Mouse (Mus musculus) forebrain, embryonic 13.5 days (tissue): ENCODE results near the gene Diaph3. TPM values are rescaled to one million over a fixed set of nuclear protein-coding genes. Genes with fewer than 3 reads are reported as not detected.
A peak's percentile ranks its signal among the peaks of the same experiment; 100 is the strongest.
"Not testable (repeated sequence)": the region's sequence is repeated elsewhere in the genome, so short reads cannot be mapped to it uniquely, and the experiment has no call there.

ENCODE experiments used
- ATAC-seq: fragments of 200-750 bp; cut with Nextera tagmentation; 2 replicates; pipeline ENCODE4 v1.8.0; 2017
- H3K27ac ChIP-seq: fragments of 300-500 bp; sonication (generic); 2 replicates; pipeline ENCODE4 v1.5.1; 2015; ENCODE audit warnings: inconsistent platforms, mild to moderate bottlenecking, moderate library complexity
- H3K27me3 ChIP-seq: fragments of 300-500 bp; sonication (generic); 2 replicates; pipeline ENCODE4 v1.6.1; 2015; ENCODE audit warnings: mild to moderate bottlenecking, inconsistent platforms
- H3K36me3 ChIP-seq: fragments of 300-500 bp; sonication (generic); 2 replicates; pipeline ENCODE4 v1.6.1; 2015; ENCODE audit warnings: mild to moderate bottlenecking, inconsistent platforms; ENCODE audit not compliant: poor library complexity, severe bottlenecking
- H3K4me1 ChIP-seq: fragments of 300-500 bp; sonication (generic); 2 replicates; pipeline ENCODE4 v1.6.1; 2015; ENCODE audit warnings: inconsistent platforms
- H3K4me2 ChIP-seq: fragments of 300-500 bp; sonication (generic); 2 replicates; pipeline ENCODE4 v1.6.1; 2015; ENCODE audit warnings: inconsistent platforms, mild to moderate bottlenecking, moderate library complexity
- H3K4me3 ChIP-seq: fragments of 300-500 bp; sonication (generic); 2 replicates; pipeline ENCODE4 v1.5.1; 2015; ENCODE audit warnings: mild to moderate bottlenecking, inconsistent platforms
- H3K9ac ChIP-seq: fragments of 300-500 bp; sonication (generic); 2 replicates; pipeline ENCODE4 v1.6.1; 2015; ENCODE audit warnings: mild to moderate bottlenecking, inconsistent platforms
- H3K9me3 ChIP-seq: fragments of 300-500 bp; sonication (generic); replicated peaks from 2 replicates; pipeline ENCODE4 v1.6.1; 2016; ENCODE audit warnings: inconsistent platforms
- WGBS: fragments of 180-500 bp; shearing (Covaris S2); methylation state at CpG from one replicate; pipeline ENCODE4 v1.1.7; 2015; 5-methylcytosine and 5-hydroxymethylcytosine counted together
- polyA plus RNA-seq: library from polyadenylated mRNA; unstranded; fragments of >200 nt; fragmentation: Nextera tagmentation; extraction: Ambion mirVana; gene quantifications from 2 replicates; pipeline ENCODE4 v1.2.1, GENCODE M21; 2015

Gene Diaph3
- polyA plus RNA-seq, 1 experiment from 2014 or later, result 10.9 TPM

GRCm38 (mm10) chr14:86749425-86749824, 391.6 kb downstream of the Diaph3 start:
- H3K27ac ChIP-seq, result peak overlapping the region; percentile 82
- ATAC-seq, result peak; percentile 5; the same call in 1 of the 2 replicates
- H3K4me3 ChIP-seq, result no peak overlapping the region
- 45% methylated on average over 4 of the region's 4 CpGs for WGBS
- H3K4me2 ChIP-seq, result peak overlapping the region; percentile 49
- H3K36me3 ChIP-seq, result no peaks in the 10 kb centered on the region
- peaks cover 28% of the 10 kb centered on the region for H3K4me1 ChIP-seq
- no peaks in the 10 kb centered on the region for H3K9me3 ChIP-seq
- H3K27me3 ChIP-seq, result no peaks in the 10 kb centered on the region
- no peak overlapping the region for H3K9ac ChIP-seq

- Histone ChIP-seq H3K4me2 (peak overlapping the region; percentile 49), H3K27me3 (no peaks in the 10 kb centered on the region), H3K36me3 (no peaks in the 10 kb centered on the region), H3K9ac (0 out of 2 replicates have a peak overlapping the region, but pooled peaks have one; percentile 12), H3K4me1 (peaks cover 28% of the 10 kb centered on the region), H3K27ac (peak overlapping the region; percentile 82), H3K4me3 (peak overlapping the region; percentile 22), H3K9me3 (no peaks in the 10 kb centered on the region)
- peak; percentile 98 for ATAC-seq
- 2% methylated on average over 7 of the region's 7 CpGs for WGBS
These were observed 392.2 kb downstream of the Diaph3 start for GRCm38 (mm10) chr14:86748876-86749275.

GRCm38 (mm10) chr14:86744523-86744922, 396.5 kb downstream of the Diaph3 start:
- H3K9me3 ChIP-seq, result no peaks in the 10 kb centered on the region
- H3K27me3 ChIP-seq, result no peaks in the 10 kb centered on the region
- ATAC-seq, result no peak
- no peak overlapping the region for H3K4me2 ChIP-seq
- H3K36me3 ChIP-seq, result no peaks in the 10 kb centered on the region
- 90% methylated on average over 6 of the region's 6 CpGs for WGBS
- H3K4me3 ChIP-seq, result no peak overlapping the region
- H3K9ac ChIP-seq, result no peak overlapping the region
- H3K27ac ChIP-seq, result no peak overlapping the region
- peaks cover 13% of the 10 kb centered on the region for H3K4me1 ChIP-seq

- WGBS, result 89% methylated on average over 7 of the region's 7 CpGs
- H3K27ac ChIP-seq, result no peak overlapping the region
- no peak overlapping the region for H3K4me3 ChIP-seq
- no peaks in the 10 kb centered on the region for H3K4me1 ChIP-seq
- no peaks in the 10 kb centered on the region for H3K36me3 ChIP-seq
- H3K4me2 ChIP-seq, result no peak overlapping the region
- H3K27me3 ChIP-seq, result no peaks in the 10 kb centered on the region
- H3K9me3 ChIP-seq, result no peaks in the 10 kb centered on the region
- no peak for ATAC-seq
- H3K9ac ChIP-seq, result no peak overlapping the region
These were observed 399.0 kb downstream of the Diaph3 start for GRCm38 (mm10) chr14:86741855-86742531.

GRCm38 (mm10) chr14:86738916-86739315, 402.1 kb downstream of the Diaph3 start:
- H3K27me3 ChIP-seq, result no peaks in the 10 kb centered on the region
- no peak overlapping the region for H3K4me2 ChIP-seq
- H3K4me3 ChIP-seq, result no peak overlapping the region
- no peak for ATAC-seq
- no peaks in the 10 kb centered on the region for H3K4me1 ChIP-seq
- no peak overlapping the region for H3K9ac ChIP-seq
- WGBS, result 29% methylated on average over 5 of the region's 5 CpGs
- no peak overlapping the region for H3K27ac ChIP-seq
- no peaks in the 10 kb centered on the region for H3K36me3 ChIP-seq
- no peaks in the 10 kb centered on the region for H3K9me3 ChIP-seq

GRCm38 (mm10) chr14:86736646-86737045, 404.4 kb downstream of the Diaph3 start:
- no peaks in the 10 kb centered on the region for H3K27me3 ChIP-seq
- H3K9ac ChIP-seq, result no peak overlapping the region
- H3K9me3 ChIP-seq, result no peaks in the 10 kb centered on the region
- 95% methylated on average over 1 of the region's 1 CpGs for WGBS
- ATAC-seq, result no peak
- no peaks in the 10 kb centered on the region for H3K36me3 ChIP-seq
- no peak overlapping the region for H3K4me3 ChIP-seq
- H3K4me2 ChIP-seq, result no peak overlapping the region
- no peaks in the 10 kb centered on the region for H3K4me1 ChIP-seq
- H3K27ac ChIP-seq, result no peak overlapping the region

- no peaks in the 10 kb centered on the region for H3K36me3 ChIP-seq
- no peak overlapping the region for H3K4me2 ChIP-seq
- H3K9ac ChIP-seq, result no peak overlapping the region
- ATAC-seq, result no peak
- H3K27ac ChIP-seq, result no peak overlapping the region
- H3K27me3 ChIP-seq, result no peaks in the 10 kb centered on the region
- H3K4me1 ChIP-seq, result peaks cover 19% of the 10 kb centered on the region
- WGBS, result 0% methylated on average over 1 of the region's 1 CpGs
- H3K9me3 ChIP-seq, result no peaks in the 10 kb centered on the region
- H3K4me3 ChIP-seq, result no peak overlapping the region
These were observed 409.7 kb downstream of the Diaph3 start for GRCm38 (mm10) chr14:86731300-86731699.

GRCm38 (mm10) chr14:86729617-86730098, 411.4 kb downstream of the Diaph3 start:
- ATAC-seq, result peak; percentile 87
- Histone ChIP-seq H3K9me3 (no peaks in the 10 kb centered on the region), H3K4me2 (no peak overlapping the region; the same call in 1 of the 2 replicates), H3K4me3 (no peak overlapping the region), H3K9ac (no peak overlapping the region), H3K27ac (peak overlapping the region; percentile 59; the same call in 1 of the 2 replicates), H3K36me3 (no peaks in the 10 kb centered on the region), H3K4me1 (peaks cover 19% of the 10 kb centered on the region), H3K27me3 (no peaks in the 10 kb centered on the region)
- 30% methylated on average over 4 of the region's 4 CpGs for WGBS

- Histone ChIP-seq H3K36me3 (no peaks in the 10 kb centered on the region), H3K4me3 (no peak overlapping the region), H3K27me3 (no peaks in the 10 kb centered on the region), H3K9me3 (no peaks in the 10 kb centered on the region), H3K4me2 (no peak overlapping the region), H3K4me1 (peaks cover 19% of the 10 kb centered on the region), H3K27ac (no peak overlapping the region), H3K9ac (no peak overlapping the region)
- no peak for ATAC-seq
- 91% methylated on average over 5 of the region's 5 CpGs for WGBS
These were observed 413.4 kb downstream of the Diaph3 start for GRCm38 (mm10) chr14:86727538-86728045.

- no peak for ATAC-seq
- no peaks in the 10 kb centered on the region for H3K36me3 ChIP-seq
- H3K4me1 ChIP-seq, result no peaks in the 10 kb centered on the region
- 90% methylated on average over 6 of the region's 6 CpGs for WGBS
- H3K9me3 ChIP-seq, result no peaks in the 10 kb centered on the region
- H3K4me2 ChIP-seq, result no peak overlapping the region
- H3K27me3 ChIP-seq, result no peaks in the 10 kb centered on the region
- H3K4me3 ChIP-seq, result no peak overlapping the region
- H3K27ac ChIP-seq, result no peak overlapping the region
- no peak overlapping the region for H3K9ac ChIP-seq
These were observed 419.3 kb downstream of the Diaph3 start for GRCm38 (mm10) chr14:86721768-86722167.

- H3K9me3 ChIP-seq, result no peaks in the 10 kb centered on the region
- 93% methylated on average over 3 of the region's 3 CpGs for WGBS
- H3K27ac ChIP-seq, result no peak overlapping the region
- no peaks in the 10 kb centered on the region for H3K4me1 ChIP-seq
- no peak for ATAC-seq
- H3K9ac ChIP-seq, result no peak overlapping the region
- H3K4me2 ChIP-seq, result no peak overlapping the region
- no peaks in the 10 kb centered on the region for H3K27me3 ChIP-seq
- no peaks in the 10 kb centered on the region for H3K36me3 ChIP-seq
- H3K4me3 ChIP-seq, result no peak overlapping the region
These were observed 420.0 kb downstream of the Diaph3 start for GRCm38 (mm10) chr14:86721082-86721481.

- H3K4me3 ChIP-seq, H3K4me2 ChIP-seq, H3K9ac ChIP-seq, H3K27ac ChIP-seq, H3K36me3 ChIP-seq, H3K27me3 ChIP-seq, ATAC-seq, H3K9me3 ChIP-seq, H3K4me1 ChIP-seq: not testable (repeated sequence)
These were observed 420.6 kb downstream of the Diaph3 start for GRCm38 (mm10) chr14:86720408-86720807.
